26 mouse cellular contexts compared by ENCODE assay signal in the genomic region with DNA sequence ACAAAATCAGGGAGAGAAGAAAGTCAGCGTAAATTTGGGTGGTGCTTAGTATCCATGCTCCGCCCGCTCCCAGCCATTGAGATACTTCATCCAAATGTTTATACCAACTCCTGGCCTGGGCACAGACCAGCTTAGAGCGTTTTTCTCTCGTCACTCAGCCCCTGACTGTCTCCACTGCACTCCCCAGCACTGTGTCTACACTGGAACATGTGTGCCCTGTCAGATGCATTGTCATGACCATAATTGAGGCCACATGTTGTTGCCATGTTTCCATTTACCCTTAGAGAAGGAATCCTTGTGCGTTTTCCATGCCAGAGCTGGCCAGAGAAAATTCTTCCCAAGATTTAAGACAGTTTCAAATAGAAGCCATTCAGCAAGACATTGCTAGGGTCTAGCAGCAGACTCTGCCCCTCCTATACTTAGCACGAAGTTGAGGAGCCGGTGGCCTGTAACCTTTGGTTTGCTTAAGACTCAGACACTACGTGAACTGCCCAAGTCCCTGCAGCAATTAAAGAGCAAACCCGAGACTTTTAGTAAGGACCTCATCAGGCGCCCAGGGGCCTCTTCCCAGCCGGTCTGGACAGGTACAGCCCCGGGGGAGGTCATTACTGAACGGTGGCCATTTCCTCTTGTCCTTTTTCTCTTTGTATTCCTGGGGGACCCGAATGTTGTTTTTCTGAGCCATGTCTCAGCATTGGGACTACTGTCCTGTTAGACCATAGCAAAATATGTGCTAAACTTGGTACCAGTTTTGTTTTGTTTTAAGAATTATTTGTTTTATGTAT. TPM values are rescaled to one million over a fixed set of nuclear protein-coding genes. Genes with fewer than 3 reads are reported as not detected.
A peak's percentile ranks its signal among the peaks of the same experiment; 100 is the strongest.
DNase-seq lines count a peak whose midpoint lies in the region; ATAC-seq lines count a peak whose summit lies in the region.
"Had no signal": no experiment of that assay in that cellular context is flagged by ENCODE, and none has a peak within 500 bp of the region (broad histone marks: within the 10 kb centered on the region; RNA-seq: fewer than 3 reads in every experiment).

No protein-coding gene starts in this region.

- H3K9me3 ChIP-seq in lung, embryonic 16.5 days (ENCODE audit: control insufficient read depth, low read length), result no peaks in the 10 kb centered on the region
- H3K9me3 ChIP-seq in embryonic facial prominence, embryonic 12.5 days, result no peaks in the 10 kb centered on the region
- no peaks in the 10 kb centered on the region for H3K9me3 ChIP-seq in limb, embryonic 11.5 days (ENCODE audit: control insufficient read depth, low read length)
- no peaks in the 10 kb centered on the region for H3K9me3 ChIP-seq in forebrain, embryonic 12.5 days
- H3K9me3 ChIP-seq: forebrain, embryonic 15.5 days; heart, embryonic 13.5 days; liver, embryonic 15.5 days; megakaryocyte, embryonic 14.5 days; midbrain, embryonic 13.5 days; stomach, embryonic 15.5 days had no signal

- H3K4me1 ChIP-seq in lung, embryonic 16.5 days (replicated peaks; ENCODE audit: control insufficient read depth, insufficient read depth, low read length), result peaks cover 19% of the 10 kb centered on the region
- peaks cover 18% of the 10 kb centered on the region for H3K4me1 ChIP-seq in embryonic facial prominence, embryonic 12.5 days
- peaks cover 11% of the 10 kb centered on the region; the same call in 1 of the 2 replicates for H3K4me1 ChIP-seq in limb, embryonic 11.5 days (ENCODE audit: control insufficient read depth, insufficient read depth, low read length)
- peaks cover 21% of the 10 kb centered on the region for H3K4me1 ChIP-seq in forebrain, embryonic 12.5 days

- DNase-seq in lung, postnatal 36 days, result no peak
- no peak for DNase-seq in limb, embryonic 11.5 days (ENCODE audit: low spot score)
- DNase-seq in liver, result no peak
- no peak for DNase-seq in gastrocnemius, postnatal 10 days
- DNase-seq: adrenal gland, postnatal 36 days; cerebellum, adult 18-20 months; cerebellum, postnatal 10 days; gastrocnemius, postnatal 36 days; heart, adult 2 months; heart, postnatal 10 days; kidney, postnatal 25 days; lung, embryonic 14.5 days; lung, postnatal 4 days; thymus, postnatal 25 days had no signal

- no peak for ATAC-seq in lung, embryonic 16.5 days (ENCODE audit: low read depth)
- ATAC-seq in embryonic facial prominence, embryonic 12.5 days (ENCODE audit: insufficient number of reproducible peaks, insufficient read depth, low FRiP score, low TSS enrichment), result peak; percentile 70; the same call in 1 of the 2 replicates
- ATAC-seq in limb, embryonic 11.5 days (ENCODE audit: insufficient number of reproducible peaks, low FRiP score, low TSS enrichment, low read depth), result peak; percentile 62; the same call in 1 of the 2 replicates
- ATAC-seq in forebrain, embryonic 12.5 days (ENCODE audit: low FRiP score), result no peak
- ATAC-seq: CD4-positive, CD25-positive, alpha-beta regulatory T cell, adult 4 months; forebrain, embryonic 15.5 days; intestine, postnatal 0 days; midbrain, embryonic 13.5 days had no signal

- H3K9ac ChIP-seq in lung, embryonic 16.5 days (ENCODE audit: low read length), result no peak overlapping the region
- H3K9ac ChIP-seq in embryonic facial prominence, embryonic 12.5 days, result no peak overlapping the region
- H3K9ac ChIP-seq in limb, embryonic 11.5 days (ENCODE audit: low read length), result no peak overlapping the region
- no peak overlapping the region for H3K9ac ChIP-seq in forebrain, embryonic 12.5 days
- H3K9ac ChIP-seq: forebrain, embryonic 15.5 days; heart, embryonic 13.5 days; hindbrain, embryonic 14.5 days; liver, embryonic 15.5 days; lung, embryonic 14.5 days; midbrain, embryonic 13.5 days; stomach, embryonic 15.5 days had no signal

- H3K36me3 ChIP-seq in lung, embryonic 16.5 days (ENCODE audit: control insufficient read depth, insufficient read depth, low read length), result no peaks in the 10 kb centered on the region
- 0 out of 2 replicates have a peak, but pooled peaks cover 5% of the 10 kb centered on the region for H3K36me3 ChIP-seq in embryonic facial prominence, embryonic 12.5 days
- H3K36me3 ChIP-seq in limb, embryonic 11.5 days (ENCODE audit: control insufficient read depth, insufficient read depth, low read length), result no peaks in the 10 kb centered on the region; the same call in 1 of the 2 replicates
- no peaks in the 10 kb centered on the region for H3K36me3 ChIP-seq in forebrain, embryonic 12.5 days (replicated peaks)
- H3K36me3 ChIP-seq: forebrain, embryonic 15.5 days; heart, embryonic 13.5 days; liver, embryonic 15.5 days; midbrain, embryonic 13.5 days; stomach, embryonic 15.5 days had no signal

- no peak overlapping the region for H3K4me3 ChIP-seq in lung, embryonic 16.5 days (ENCODE audit: low read length)
- no peak overlapping the region for H3K4me3 ChIP-seq in embryonic facial prominence, embryonic 12.5 days
- H3K4me3 ChIP-seq in limb, embryonic 11.5 days (ENCODE audit: low read depth, low read length), result no peak overlapping the region
- no peak overlapping the region for H3K4me3 ChIP-seq in forebrain, embryonic 12.5 days (replicated peaks)
- H3K4me3 ChIP-seq: forebrain, embryonic 15.5 days; heart, adult 2 months; heart, embryonic 13.5 days; liver, embryonic 15.5 days; megakaryocyte, embryonic 14.5 days; midbrain, embryonic 13.5 days; stomach, embryonic 15.5 days had no signal

- H3K4me2 ChIP-seq in lung, embryonic 16.5 days (ENCODE audit: low read depth, low read length), result no peak overlapping the region
- H3K4me2 ChIP-seq in embryonic facial prominence, embryonic 12.5 days (replicated peaks), result no peak overlapping the region
- no peak overlapping the region for H3K4me2 ChIP-seq in limb, embryonic 11.5 days (ENCODE audit: low read depth, severe bottlenecking)
- no peak overlapping the region for H3K4me2 ChIP-seq in forebrain, embryonic 12.5 days
- H3K4me2 ChIP-seq: forebrain, embryonic 15.5 days; heart, embryonic 13.5 days; hindbrain, embryonic 14.5 days; liver, embryonic 15.5 days; lung, embryonic 14.5 days; midbrain, embryonic 13.5 days; stomach, embryonic 15.5 days had no signal

- WGBS in lung, embryonic 16.5 days, result 74% methylated on average over 15 of the region's 15 CpGs
- 42% methylated on average over 15 of the region's 15 CpGs for WGBS in embryonic facial prominence, embryonic 12.5 days
- WGBS in limb, embryonic 11.5 days, result 54% methylated on average over 15 of the region's 15 CpGs
- 83% methylated on average over 15 of the region's 15 CpGs for WGBS in forebrain, embryonic 12.5 days

- no peaks in the 10 kb centered on the region for H3K27me3 ChIP-seq in lung, embryonic 16.5 days (ENCODE audit: control insufficient read depth, insufficient read depth, low read depth, low read length)
- H3K27me3 ChIP-seq in embryonic facial prominence, embryonic 12.5 days, result no peaks in the 10 kb centered on the region
- H3K27me3 ChIP-seq in limb, embryonic 11.5 days (ENCODE audit: control insufficient read depth, insufficient read depth, low read length), result no peaks in the 10 kb centered on the region
- no peaks in the 10 kb centered on the region for H3K27me3 ChIP-seq in forebrain, embryonic 12.5 days
- H3K27me3 ChIP-seq: forebrain, embryonic 15.5 days; heart, embryonic 13.5 days; liver, embryonic 15.5 days; megakaryocyte, embryonic 14.5 days; midbrain, embryonic 13.5 days; stomach, embryonic 15.5 days had no signal

- H3K27ac ChIP-seq in lung, embryonic 16.5 days (ENCODE audit: low read length), result peak overlapping the region; percentile 28; the same call in 1 of the 2 replicates
- H3K27ac ChIP-seq in embryonic facial prominence, embryonic 12.5 days, result peak overlapping the region; percentile 42; the same call in 1 of the 2 replicates
- H3K27ac ChIP-seq in limb, embryonic 11.5 days (replicated peaks; ENCODE audit: low read depth, low read length), result 0 out of 2 replicates have a peak overlapping the region, but pooled peaks have one; percentile 18
- no peak overlapping the region for H3K27ac ChIP-seq in forebrain, embryonic 12.5 days
- H3K27ac ChIP-seq: forebrain, embryonic 15.5 days; heart, adult 2 months; heart, embryonic 13.5 days; hindbrain, embryonic 14.5 days; liver, embryonic 15.5 days; midbrain, embryonic 13.5 days; stomach, embryonic 15.5 days had no signal

RNA-seq across cellular contexts. Expression of a gene that starts 25.9 kb away (rescaled TPM):
- polyA plus RNA-seq in lung, embryonic 16.5 days (2015; fragmentation: Nextera tagmentation; extraction: Ambion mirVana), result 95.4 and 101 TPM in 2 replicates
- 63.0 and 65.7 TPM in 2 replicates for polyA plus RNA-seq in embryonic facial prominence, embryonic 12.5 days (2016; fragmentation: Nextera tagmentation; extraction: Ambion mirVana)
- 52.6 and 55.2 TPM in 2 replicates for polyA plus RNA-seq in limb, embryonic 11.5 days (2014; fragmentation: Nextera tagmentation; extraction: Ambion mirVana)
- total RNA-seq in gastrocnemius, postnatal 10 days (2021), result 10 to 100 TPM; 22.2 to 25.2 TPM
- 39.6 and 43.9 TPM in 2 replicates for polyA plus RNA-seq in forebrain, embryonic 12.5 days (2016; fragmentation: Nextera tagmentation; extraction: Ambion mirVana)

RNA-seq across cellular contexts. Expression of a gene that starts 39.5 kb away (rescaled TPM):
- 126 and 129 TPM in 2 replicates for polyA plus RNA-seq in lung, embryonic 16.5 days (2015; fragmentation: Nextera tagmentation; extraction: Ambion mirVana)
- polyA plus RNA-seq in embryonic facial prominence, embryonic 12.5 days (2016; fragmentation: Nextera tagmentation; extraction: Ambion mirVana), result 134 and 143 TPM in 2 replicates
- 134 and 137 TPM in 2 replicates for polyA plus RNA-seq in limb, embryonic 11.5 days (2014; fragmentation: Nextera tagmentation; extraction: Ambion mirVana)
- 10 to 100 TPM; 29.0 to 32.7 TPM for total RNA-seq in gastrocnemius, postnatal 10 days (2021)
- polyA plus RNA-seq in forebrain, embryonic 12.5 days (2016; fragmentation: Nextera tagmentation; extraction: Ambion mirVana), result 100 and 101 TPM in 2 replicates

Comparison
In these comparisons a context has a peak if more than half of its experiments do, and no peak if none do; other contexts are left out.
1. ATAC-seq: peak in embryonic facial prominence, embryonic 12.5 days (single experiment) and limb, embryonic 11.5 days (single experiment); none in lung, embryonic 16.5 days (single experiment) and forebrain, embryonic 12.5 days (single experiment).